ENCODE assay signal across 27 mouse cellular contexts in genomic region chr15:94868372-94868771, GRCm38 (mm10).
"Had no signal": no experiment of that assay in that cellular context is flagged by ENCODE, and none has a peak within 500 bp of the region (broad histone marks: within the 10 kb centered on the region; RNA-seq: fewer than 3 reads in every experiment).

No protein-coding gene starts in this region.

- ATAC-seq: hindbrain, postnatal 0 days; intestine, embryonic 16.5 days; liver, embryonic 12.5 days had no signal

- H3K9ac ChIP-seq: heart, embryonic 13.5 days; heart, embryonic 15.5 days; hindbrain, embryonic 13.5 days; hindbrain, embryonic 15.5 days; kidney, embryonic 15.5 days; limb, embryonic 13.5 days; limb, embryonic 15.5 days; liver, embryonic 12.5 days; liver, embryonic 14.5 days had no signal

- H3K4me1 ChIP-seq: heart, embryonic 13.5 days; heart, embryonic 15.5 days; hindbrain, embryonic 15.5 days; kidney, embryonic 15.5 days; limb, embryonic 13.5 days; limb, embryonic 15.5 days; liver, embryonic 12.5 days had no signal

- H3K9me3 ChIP-seq: heart, embryonic 13.5 days; heart, embryonic 15.5 days; hindbrain, embryonic 13.5 days; hindbrain, embryonic 15.5 days; kidney, embryonic 15.5 days; limb, embryonic 13.5 days; limb, embryonic 15.5 days; liver, embryonic 12.5 days had no signal

- H3K36me3 ChIP-seq: heart, embryonic 13.5 days; heart, embryonic 15.5 days; hindbrain, embryonic 13.5 days; hindbrain, embryonic 15.5 days; kidney, embryonic 15.5 days; limb, embryonic 13.5 days; limb, embryonic 15.5 days; liver, embryonic 12.5 days had no signal

- DNase-seq: gastrocnemius, postnatal 10 days; gastrocnemius, postnatal 25 days; heart, adult 2 months; heart, postnatal 14 days; heart, postnatal 36 days; kidney, adult 11 months; kidney, adult 2 months; kidney, adult 9 months; kidney, postnatal 14 days; kidney, postnatal 36 days; layer of hippocampus, postnatal 36 days; left cerebral cortex, postnatal 4 days; lung, adult 18-20 months had no signal

- H3K27me3 ChIP-seq: heart, embryonic 13.5 days; heart, embryonic 15.5 days; hindbrain, embryonic 13.5 days; hindbrain, embryonic 15.5 days; kidney, embryonic 15.5 days; limb, embryonic 13.5 days; limb, embryonic 15.5 days; liver, embryonic 12.5 days had no signal

- H3K4me2 ChIP-seq: heart, embryonic 11.5 days; heart, embryonic 13.5 days; heart, embryonic 15.5 days; hindbrain, embryonic 13.5 days; hindbrain, embryonic 15.5 days; kidney, embryonic 15.5 days; limb, embryonic 13.5 days; limb, embryonic 15.5 days; liver, embryonic 12.5 days had no signal

- H3K4me3 ChIP-seq: heart, adult 2 months; heart, embryonic 13.5 days; heart, embryonic 15.5 days; hindbrain, embryonic 13.5 days; hindbrain, embryonic 15.5 days; kidney, embryonic 15.5 days; layer of hippocampus, adult 2 months; limb, embryonic 13.5 days; limb, embryonic 15.5 days; liver, embryonic 12.5 days had no signal

- H3K27ac ChIP-seq: heart, adult 2 months; heart, embryonic 13.5 days; heart, embryonic 15.5 days; hindbrain, embryonic 13.5 days; hindbrain, embryonic 15.5 days; hindbrain, postnatal 0 days; kidney, embryonic 15.5 days; kidney, postnatal 0 days; layer of hippocampus, adult 2 months; limb, embryonic 13.5 days; limb, embryonic 15.5 days; liver, embryonic 12.5 days; liver, embryonic 14.5 days had no signal
